Comparison of ENCODE assay signal across 8 mouse cellular contexts in the genomic region with DNA sequence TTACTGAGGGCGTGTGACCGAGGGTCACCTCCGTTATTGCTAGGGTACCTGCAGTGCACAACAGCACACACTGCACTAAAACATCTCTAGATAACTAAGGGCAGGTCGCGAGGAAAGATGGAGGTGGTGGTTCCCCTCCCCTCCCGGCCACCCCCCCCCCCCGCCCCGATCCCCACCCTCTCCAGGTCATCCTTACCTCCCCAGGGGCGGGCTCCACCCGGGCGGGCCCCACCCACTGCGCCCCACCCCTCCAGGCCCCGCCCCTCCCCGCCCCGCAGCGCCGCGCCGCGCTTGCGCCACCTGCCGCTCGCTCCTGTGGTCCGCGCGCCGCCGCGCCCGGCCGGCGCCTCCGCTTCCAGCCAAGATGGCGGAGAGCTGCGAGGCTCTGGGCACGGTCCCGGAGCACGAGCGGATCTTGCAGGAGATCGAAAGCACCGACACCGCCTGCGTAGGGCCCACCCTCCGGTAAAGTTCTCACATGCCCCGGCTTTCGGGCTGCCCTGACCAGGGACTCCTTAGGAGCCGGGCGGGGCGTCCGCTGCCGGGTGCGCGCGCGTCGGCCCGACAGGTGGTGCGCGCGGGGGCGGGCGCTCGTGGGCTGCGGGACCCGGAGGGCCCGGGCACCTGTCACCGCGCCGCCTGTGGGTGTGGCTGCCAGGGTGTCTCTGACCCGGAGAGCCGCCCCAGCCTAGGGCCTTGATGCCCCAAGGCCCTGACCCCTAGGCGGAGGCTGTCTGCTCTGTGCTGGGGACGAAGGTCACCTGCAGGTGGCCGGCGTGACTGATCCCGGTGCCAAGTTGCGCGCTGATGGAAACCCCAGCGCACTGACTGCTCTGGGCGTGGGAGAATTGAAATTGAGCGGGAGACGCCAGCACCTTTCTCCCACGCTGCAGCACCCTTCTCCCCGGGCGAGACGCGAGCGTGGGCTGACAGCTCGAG. TPM values are rescaled to one million over a fixed set of nuclear protein-coding genes. Genes with fewer than 3 reads are reported as not detected.
A peak's percentile ranks its signal among the peaks of the same experiment; 100 is the strongest.
DNase-seq lines count a peak whose midpoint lies in the region; ATAC-seq and TF ChIP-seq lines count a peak whose summit lies in the region.

A gene (plus strand): TSS at position 318 of the 939 bp plus-strand sequence.

- H3K36me3 ChIP-seq in forebrain, embryonic 10.5 days (replicated peaks): no peaks in the 10 kb centered on the region
- H3K36me3 ChIP-seq in heart, embryonic 14.5 days (ENCODE audit: control insufficient read depth, insufficient read depth, low read length): peaks cover 4% of the 10 kb centered on the region; the same call in 1 of the 2 replicates
- H3K36me3 ChIP-seq in liver, embryonic 14.5 days (replicated peaks; ENCODE audit: control insufficient read depth, insufficient read depth, low read depth): no peaks in the 10 kb centered on the region; the same call in 1 of the 2 replicates
- no peaks in the 10 kb centered on the region for H3K36me3 ChIP-seq in stomach, embryonic 15.5 days

- under 1% methylated on average over 81 of the region's 89 CpGs for WGBS in forebrain, embryonic 10.5 days
- 1% methylated on average over 75 of the region's 89 CpGs for WGBS in heart, embryonic 14.5 days
- under 1% methylated on average over 85 of the region's 89 CpGs for WGBS in liver, embryonic 14.5 days (ENCODE audit: insufficient replicate concordance)
- WGBS in stomach, embryonic 15.5 days: 1% methylated on average over 71 of the region's 89 CpGs

- H3K4me1 ChIP-seq in forebrain, embryonic 10.5 days: peaks cover 14% of the 10 kb centered on the region
- peaks cover 0 to 4% of the 10 kb centered on the region in 2 experiments; a peak in 1 of 4 replicates for H3K4me1 ChIP-seq in heart, embryonic 14.5 days (ENCODE audit: control insufficient read depth in 2 of 2, insufficient read depth in 2 of 2, low read length in 2 of 2)
- H3K4me1 ChIP-seq in liver, embryonic 14.5 days (replicated peaks; ENCODE audit: control insufficient read depth in 2 of 2, insufficient read depth in 2 of 2, low read length in 1 of 2): peaks cover 28 to 40% of the 10 kb centered on the region in 2 experiments
- H3K4me1 ChIP-seq in stomach, embryonic 15.5 days: 0 out of 2 replicates have a peak, but pooled peaks cover 4% of the 10 kb centered on the region

- H3K4me3 ChIP-seq in forebrain, embryonic 10.5 days: peak within 1 kb of the TSS; percentile 85
- peak within 1 kb of the TSS; percentile 60 to 97 for H3K4me3 ChIP-seq in heart, embryonic 14.5 days (ENCODE audit: control insufficient read depth in 1 of 2, insufficient read depth in 1 of 2, low read depth in 1 of 2, low read length in 2 of 2)
- H3K4me3 ChIP-seq in liver, embryonic 14.5 days (ENCODE audit: insufficient read depth in 1 of 2, low read depth in 2 of 2, low read length in 2 of 2): peak within 1 kb of the TSS; percentile 74 to 89
- peak within 1 kb of the TSS; percentile 69 for H3K4me3 ChIP-seq in stomach, embryonic 15.5 days (replicated peaks)

- TF ChIP-seq EP300 in liver, embryonic 14.5 days (IDR thresholded peaks at IDR 0.05; ENCODE audit: low read depth): no peak

- DNase-seq in CD4-positive, CD25-positive, alpha-beta regulatory T cell, adult 2 months (ENCODE audit: low read depth, low spot score): peak; percentile 91
- DNase-seq in brain, embryonic 14.5 days (ENCODE audit: low read depth): peak; percentile 86
- DNase-seq in forebrain, embryonic 10.5 days (ENCODE audit: extremely low spot score, low spot score): peak; percentile 73
- DNase-seq in kidney, postnatal 14 days: peak; percentile 87
- peak; percentile 64 to 70 (median 65) for DNase-seq in liver, embryonic 14.5 days (ENCODE audit: low read depth in 3 of 3, low spot score in 3 of 3)
- peak; percentile 79 for DNase-seq in neural tube, embryonic 10.5 days (ENCODE audit: extremely low spot score, low spot score)

- peak; percentile 78 for ATAC-seq in heart, embryonic 14.5 days (ENCODE audit: insufficient number of reproducible peaks, insufficient read depth, low FRiP score, low read depth)
- ATAC-seq in liver, embryonic 14.5 days (ENCODE audit: insufficient read depth): peak; percentile 85
- peak; percentile 85 for ATAC-seq in stomach, embryonic 15.5 days (ENCODE audit: insufficient read depth, low FRiP score, low read depth)

- TF ChIP-seq CTCF in brain, embryonic 14.5 days (IDR thresholded peaks at IDR 0.05; ENCODE audit: borderline replicate concordance, extremely low read depth, insufficient read depth, insufficient read length): peak; percentile 12; the same call in 1 of the 2 replicates
- TF ChIP-seq CTCF in liver, embryonic 14.5 days (IDR thresholded peaks at IDR 0.05; ENCODE audit: low read depth): peak; percentile 61

- H3K27ac ChIP-seq in forebrain, embryonic 10.5 days: peak within 1 kb of the TSS; percentile 94
- H3K27ac ChIP-seq in heart, embryonic 14.5 days (replicated peaks in 1 of 2; ENCODE audit: control insufficient read depth in 1 of 2, insufficient read depth in 1 of 2, low read depth in 2 of 2, low read length in 2 of 2): peak within 1 kb of the TSS; percentile 75 to 77
- H3K27ac ChIP-seq in liver, embryonic 14.5 days: peak within 1 kb of the TSS; percentile 81
- H3K27ac ChIP-seq in stomach, embryonic 15.5 days: peak within 1 kb of the TSS; percentile 67

- H3K4me2 ChIP-seq in heart, embryonic 14.5 days (ENCODE audit: low read length): peak within 1 kb of the TSS; percentile 92
- H3K4me2 ChIP-seq in liver, embryonic 14.5 days (ENCODE audit: low read depth): peak within 1 kb of the TSS; percentile 93
- H3K4me2 ChIP-seq in stomach, embryonic 15.5 days: peak within 1 kb of the TSS; percentile 94

- peak within 1 kb of the TSS; percentile 79 for H3K9ac ChIP-seq in heart, embryonic 14.5 days (ENCODE audit: low read length)
- H3K9ac ChIP-seq in liver, embryonic 14.5 days (replicated peaks): peak within 1 kb of the TSS; percentile 68
- H3K9ac ChIP-seq in stomach, embryonic 15.5 days: peak within 1 kb of the TSS; percentile 57

- TF ChIP-seq POLR2A in brain, embryonic 14.5 days (IDR thresholded peaks at IDR 0.05; ENCODE audit: borderline replicate concordance, extremely low read depth, insufficient read depth, insufficient read length, poor library complexity, severe bottlenecking): peak; percentile 69; the same call in 1 of the 2 replicates

- H3K27me3 ChIP-seq in forebrain, embryonic 10.5 days (ENCODE audit: poor library complexity, severe bottlenecking): peaks cover 65% of the 10 kb centered on the region
- H3K27me3 ChIP-seq in heart, embryonic 14.5 days (ENCODE audit: control insufficient read depth, insufficient read depth, low read length): peaks cover 3% of the 10 kb centered on the region; the same call in 1 of the 2 replicates
- H3K27me3 ChIP-seq in liver, embryonic 14.5 days (ENCODE audit: control insufficient read depth, insufficient read depth, low read length): no peaks in the 10 kb centered on the region
- no peaks in the 10 kb centered on the region for H3K27me3 ChIP-seq in stomach, embryonic 15.5 days (replicated peaks)

- H3K9me3 ChIP-seq in forebrain, embryonic 10.5 days: no peaks in the 10 kb centered on the region
- H3K9me3 ChIP-seq in heart, embryonic 14.5 days (ENCODE audit: control insufficient read depth, low read length): no peaks in the 10 kb centered on the region
- H3K9me3 ChIP-seq in liver, embryonic 14.5 days (ENCODE audit: control insufficient read depth, low read length): no peaks in the 10 kb centered on the region
- no peaks in the 10 kb centered on the region for H3K9me3 ChIP-seq in stomach, embryonic 15.5 days

RNA-seq across cellular contexts. Expression of the gene that starts here (rescaled TPM):
- 11.2 and 11.9 TPM in 2 replicates for polyA plus RNA-seq in brain, embryonic 14.5 days (2012; rRNA removed)
- 9.3 and 9.6 TPM in 2 replicates for polyA plus RNA-seq in forebrain, embryonic 10.5 days (2016; fragmentation: Nextera tagmentation; extraction: Ambion mirVana)
- 20.3 and 20.6 TPM in 2 replicates for polyA plus RNA-seq in heart, embryonic 14.5 days (2014; fragmentation: Nextera tagmentation; extraction: Ambion mirVana)
- 11.4 and 17.3 TPM in 2 replicates for polyA plus RNA-seq in liver, embryonic 14.5 days (2012; rRNA removed)
- 31.6 and 32.4 TPM in 2 replicates for polyA plus RNA-seq in liver, embryonic 14.5 days (2014; fragmentation: Nextera tagmentation; extraction: Ambion mirVana)
- polyA plus RNA-seq in stomach, embryonic 15.5 days (2015; fragmentation: Nextera tagmentation; extraction: Ambion mirVana): 14.9 and 15.5 TPM in 2 replicates

Comparison
In these comparisons a context has a peak if more than half of its experiments do, and no peak if none do; other contexts are left out.
1. Peak in every context shown above with its lines: DNase-seq, ATAC-seq, H3K4me3 ChIP-seq and H3K27ac ChIP-seq.